Mouse (Mus musculus) urinary bladder, postnatal 14 days (tissue): Measurements from ENCODE around the gene Il22ra1.
"Not testable (repeated sequence)": the region's sequence is repeated elsewhere in the genome, so short reads cannot be mapped to it uniquely, and the experiment has no call there.

Experiments used
- DNase-seq: peaks from one replicate; pipeline ENCODE4 v3.0.0; 2021; ENCODE audit warnings: low spot score

Gene Il22ra1

DNA sequence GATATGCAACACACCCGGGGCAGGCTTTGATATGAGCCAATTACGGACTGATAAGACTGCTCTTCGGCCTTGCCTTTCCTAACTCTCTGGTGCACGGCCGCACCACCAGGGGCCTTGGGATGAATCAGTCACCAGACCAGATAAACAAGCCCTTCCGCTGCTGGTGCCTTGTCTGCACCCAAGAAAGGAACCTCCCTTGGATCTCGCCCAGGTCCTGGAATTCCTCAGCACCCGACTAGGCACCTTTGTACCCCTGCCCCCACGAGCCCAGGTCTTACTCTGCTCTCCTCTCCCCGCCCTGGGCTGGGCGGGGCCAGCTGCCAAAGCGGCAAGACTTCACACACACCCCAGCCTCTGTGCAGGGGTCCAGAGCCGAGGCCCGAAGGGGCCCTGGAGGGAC, at the start of gene Il22ra1:
Gene Il22ra1 (plus strand): TSS at position 356 of the 400 bp plus-strand sequence.
- peak; percentile 75 for DNase-seq

- no peak for DNase-seq
Observed at GRCm38 (mm10) chr4:135679316-135679715, 48.7 kb upstream of the Il22ra1 start.

GRCm38 (mm10) chr4:135681789-135682188, 46.2 kb upstream of the Il22ra1 start:
- DNase-seq, result no peak

DNA sequence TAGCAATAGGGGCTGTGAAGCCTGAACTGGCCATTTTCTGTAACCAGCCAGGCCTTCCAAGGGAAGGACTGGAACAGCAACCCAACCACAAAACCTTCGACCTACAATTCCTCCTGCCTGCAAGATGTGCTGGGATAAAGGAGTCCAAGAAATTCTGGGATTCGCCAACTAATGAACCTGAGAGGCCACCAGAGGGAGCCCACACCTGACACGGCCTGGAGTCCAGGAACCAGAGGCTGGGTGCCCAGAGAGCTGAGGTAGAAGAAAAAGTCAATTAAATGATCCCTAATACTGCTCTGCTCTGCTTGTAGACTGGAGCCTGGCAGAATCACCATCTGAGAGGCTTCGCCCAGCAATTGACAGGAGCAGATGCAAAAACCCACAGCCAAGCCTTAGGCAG, 44.4 kb upstream of the Il22ra1 start:
- peak; percentile 61 for DNase-seq

GRCm38 (mm10) chr4:135684731-135685130, 43.2 kb upstream of the Il22ra1 start:
- DNase-seq, result no peak

GRCm38 (mm10) chr4:135685906-135686567, 41.9 kb upstream of the Il22ra1 start, which contains the start of gene Ifnlr1:
Gene Ifnlr1, plus strand, starts transcription at chr4:135686287.
- peak; percentile 72 for DNase-seq

DNA sequence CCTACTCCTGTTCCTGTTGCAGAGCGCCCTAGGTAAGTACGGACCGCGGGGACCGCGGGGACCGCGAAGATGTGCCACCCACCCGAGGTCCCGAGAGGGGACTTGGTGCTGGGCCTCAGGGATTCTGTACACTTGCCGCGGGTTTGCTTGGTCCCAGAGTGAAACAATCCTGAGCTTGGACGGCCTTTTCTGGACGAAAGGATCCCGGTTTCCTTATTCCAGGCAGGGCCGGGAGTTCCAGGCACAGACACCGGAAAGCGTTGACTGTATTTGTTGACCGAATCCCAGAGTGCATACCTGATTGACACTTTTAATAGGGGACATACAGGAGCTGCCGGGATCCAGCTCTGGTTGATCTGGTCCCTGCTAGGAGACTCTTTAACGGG, 41.4 kb upstream of the Il22ra1 start:
- DNase-seq, result no peak

GRCm38 (mm10) chr4:135689797-135690196, 38.2 kb upstream of the Il22ra1 start:
- no peak for DNase-seq

- peak; percentile 30 for DNase-seq
Observed at GRCm38 (mm10) chr4:135690241-135690640, 37.7 kb upstream of the Il22ra1 start.

GRCm38 (mm10) chr4:135692916-135693315, 35.1 kb upstream of the Il22ra1 start:
- no peak for DNase-seq

- no peak for DNase-seq
Observed at GRCm38 (mm10) chr4:135698498-135698897, 29.5 kb upstream of the Il22ra1 start.

GRCm38 (mm10) chr4:135703497-135703896, 24.5 kb upstream of the Il22ra1 start:
- no peak for DNase-seq

- DNase-seq, result no peak
Observed at GRCm38 (mm10) chr4:135704016-135704415, 24.0 kb upstream of the Il22ra1 start.

- no peak for DNase-seq
Observed at GRCm38 (mm10) chr4:135706045-135706444, 21.9 kb upstream of the Il22ra1 start.

DNA sequence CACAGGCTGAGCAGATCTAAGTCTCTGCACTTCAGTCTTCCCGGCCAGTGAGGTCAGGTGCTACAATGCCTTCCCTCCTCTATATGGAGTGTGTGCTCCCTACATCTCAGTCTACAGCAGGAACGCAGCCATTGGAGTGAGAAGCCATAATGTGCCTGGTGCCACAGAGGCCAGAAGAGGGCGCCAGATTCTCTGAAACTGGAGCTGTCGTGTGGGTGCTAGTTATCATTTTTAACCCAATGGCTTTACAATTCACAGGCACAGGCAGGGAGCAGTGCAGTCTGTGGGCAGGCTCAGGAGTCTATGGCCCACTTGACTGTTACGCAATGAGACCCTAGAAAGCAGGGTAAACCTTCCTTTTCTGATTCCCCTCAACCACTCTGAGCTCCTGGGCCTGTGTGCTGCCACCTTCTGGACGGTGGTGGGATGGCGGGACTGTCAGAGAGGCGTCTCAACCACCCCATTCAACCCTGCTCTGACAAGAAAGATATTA, 18.9 kb upstream of the Il22ra1 start:
- DNase-seq, result peak; percentile 82

DNA sequence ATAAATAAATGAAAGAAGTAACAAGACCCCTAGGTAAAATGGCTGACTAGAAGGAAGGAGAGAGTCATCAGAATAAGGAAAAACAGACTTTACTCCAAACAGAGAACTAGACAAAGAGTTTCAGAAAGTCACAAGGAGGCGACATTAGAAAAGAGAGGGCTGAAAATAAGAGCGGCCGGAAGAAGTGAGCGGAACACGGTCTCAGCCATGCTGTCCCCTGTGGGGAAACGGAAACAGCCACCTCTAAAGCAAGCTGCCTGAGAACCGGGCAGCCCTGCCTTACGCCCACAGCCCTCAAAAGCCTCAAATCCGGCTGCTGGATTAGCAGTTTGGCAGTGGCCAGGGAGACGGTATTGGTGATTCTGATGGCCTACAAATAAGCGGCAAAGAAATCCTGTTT, 18.4 kb upstream of the Il22ra1 start:
- DNase-seq, result no peak

DNA sequence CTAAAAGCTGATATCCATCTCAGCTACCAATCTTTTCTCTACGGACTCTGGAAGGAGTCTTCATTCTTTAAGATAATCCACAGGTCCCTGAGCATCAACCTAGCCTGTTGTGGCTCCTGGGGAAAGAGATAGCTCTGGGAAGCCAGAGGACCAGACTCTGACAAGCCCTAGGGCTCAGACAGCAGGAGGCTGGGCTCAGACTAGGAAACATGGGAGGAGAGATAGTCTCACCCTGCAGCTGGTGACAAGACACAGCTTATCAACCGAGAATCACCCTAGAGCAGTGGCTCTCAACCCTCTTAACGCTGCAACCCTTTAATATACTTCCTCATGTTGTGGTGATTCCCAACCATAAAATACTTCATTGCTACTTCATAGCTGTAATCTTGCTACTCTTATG, 17.6 kb upstream of the Il22ra1 start:
- DNase-seq, result no peak

GRCm38 (mm10) chr4:135714776-135715175, 13.2 kb upstream of the Il22ra1 start:
- DNase-seq, result no peak

DNA sequence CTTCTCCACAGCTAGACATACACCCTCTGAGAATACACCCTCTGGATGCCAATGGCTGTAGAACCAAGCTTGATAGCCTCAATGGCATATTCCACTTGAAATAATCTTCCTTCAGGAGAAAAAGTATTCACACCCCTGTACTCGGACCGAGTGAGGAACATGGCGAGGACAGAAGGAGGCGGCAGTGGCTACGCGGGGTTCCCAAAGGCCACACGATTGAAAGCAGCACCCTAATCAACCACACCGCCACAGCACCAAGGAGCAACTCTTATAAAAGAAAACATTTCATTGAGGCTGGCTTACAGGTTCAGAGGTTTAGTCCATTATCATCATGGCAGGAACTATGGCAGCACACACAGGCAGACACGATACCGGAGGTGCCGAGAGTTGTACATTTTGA, 11.5 kb upstream of the Il22ra1 start:
- not testable (repeated sequence) for DNase-seq

GRCm38 (mm10) chr4:135722540-135723290, 5.3 kb upstream of the Il22ra1 start:
- DNase-seq, result no peak

DNA sequence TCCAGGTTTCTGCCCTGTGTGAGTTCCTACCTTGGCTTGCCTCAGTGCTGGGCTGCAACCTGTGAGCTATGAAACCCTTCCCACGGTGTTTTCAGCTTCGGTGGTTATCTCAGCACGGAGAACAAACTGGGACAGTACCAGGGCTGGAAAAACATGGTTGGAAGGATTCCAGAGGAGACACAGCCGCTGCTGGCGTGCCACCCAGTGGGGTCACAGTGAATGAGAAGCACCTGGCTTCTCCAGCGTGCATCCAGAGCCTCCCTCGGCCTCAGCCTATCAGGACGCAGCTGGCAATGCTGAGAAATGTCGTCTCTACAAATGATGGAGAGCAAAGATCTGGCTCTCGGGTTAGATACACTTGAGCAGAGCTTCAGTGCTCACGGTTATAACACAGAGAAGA, 1.6 kb upstream of the Il22ra1 start:
- no peak for DNase-seq

DNA sequence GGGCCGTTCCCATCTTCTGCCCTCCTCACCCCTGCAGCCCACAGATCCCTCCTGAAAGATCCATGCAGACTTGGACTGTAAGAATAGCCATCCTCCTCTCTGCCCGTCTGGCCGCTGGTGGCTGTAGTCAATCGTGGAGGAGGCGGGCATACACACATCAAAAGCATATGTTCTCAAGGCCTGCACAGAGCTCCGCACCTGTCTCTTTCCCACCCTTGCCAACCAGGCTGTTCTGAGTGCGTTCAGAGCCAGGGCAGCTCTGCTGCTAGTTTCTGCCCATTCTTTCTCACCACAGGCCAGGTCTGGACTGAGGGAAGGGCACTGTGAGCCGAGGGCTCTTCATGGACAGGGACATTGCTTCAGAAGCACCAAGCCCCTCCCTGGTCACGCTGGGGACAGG, 2.2 kb downstream of the Il22ra1 start:
- no peak for DNase-seq

GRCm38 (mm10) chr4:135730951-135731350, 3.0 kb downstream of the Il22ra1 start:
- DNase-seq, result no peak
